Mouse (Mus musculus) kidney, adult 2 months (tissue): ENCODE data around the gene Eme1. TPM values are rescaled to one million over a fixed set of nuclear protein-coding genes. Genes with fewer than 3 reads are reported as not detected.
"Not testable (repeated sequence)": the region's sequence is repeated elsewhere in the genome, so short reads cannot be mapped to it uniquely, and the experiment has no call there.

ENCODE experiments used
- DNase-seq: peaks from one replicate; pipeline ENCODE4 v3.0.0; 2021
- H3K27ac ChIP-seq: fragments of 200-500 bp; 2 replicates; pipeline ENCODE4 v1.5.1; 2012; ENCODE audit warnings: low read depth, low read length, control low read depth, inconsistent platforms; ENCODE audit not compliant: insufficient read depth
- H3K27me3 ChIP-seq: fragments of 200-500 bp; replicated peaks from 2 replicates; pipeline ENCODE4 v1.6.1; 2012; ENCODE audit warnings: mild to moderate bottlenecking, moderate library complexity, low read length, inconsistent platforms; ENCODE audit not compliant: control insufficient read depth, insufficient read depth
- H3K36me3 ChIP-seq: fragments of 200-500 bp; 2 replicates; pipeline ENCODE4 v1.6.1; 2012; ENCODE audit warnings: mild to moderate bottlenecking, moderate library complexity, low read length, inconsistent platforms; ENCODE audit not compliant: control insufficient read depth, insufficient read depth
- H3K4me1 ChIP-seq: fragments of 200-500 bp; 2 replicates; pipeline ENCODE4 v1.6.1; 2011; ENCODE audit warnings: low read length; ENCODE audit not compliant: control insufficient read depth, insufficient read depth
- H3K4me3 ChIP-seq: fragments of 200-500 bp; 2 replicates; pipeline ENCODE4 v1.5.1; 2011; ENCODE audit warnings: mild to moderate bottlenecking, low read depth, low read length, control low read depth; ENCODE audit not compliant: insufficient read depth
- CTCF ChIP-seq: fragments of 200-500 bp; conservative IDR thresholded peaks from 2 replicates; pipeline ENCODE4 v1.5.1; 2011; ENCODE audit warnings: low read depth, mild to moderate bottlenecking, control low read depth, low read length, moderate library complexity, mixed read lengths; ENCODE audit not compliant: insufficient read depth, insufficient read length
- POLR2A ChIP-seq: fragments of 200-500 bp; IDR thresholded peaks from one replicate; pipeline ENCODE4 v1.6.1; 2011; ENCODE audit warnings: low read depth, low read length, control low read depth
- WGBS: fragments of 180-500 bp; shearing (Covaris S2); methylation state at CpG from one replicate; pipeline ENCODE4 v1.1.7; 2018; 5-methylcytosine and 5-hydroxymethylcytosine counted together
- polyA plus RNA-seq: library from polyadenylated mRNA; depleted of rRNA; stranded (reverse); fragments of >200 nt; gene quantifications from 2 replicates; pipeline ENCODE4 v1.2.3, GENCODE M21; 2012

Eme1 gene
- polyA plus RNA-seq, 1 experiment: 0.13 TPM

- WGBS: under 1% methylated on average over 78 of the region's 82 CpGs
- peak; percentile 94 for DNase-seq
- TF ChIP-seq CTCF (no peak), POLR2A (peak; percentile 25)
- Histone ChIP-seq H3K27me3 (no peaks in the 10 kb centered on the region), H3K4me1 (peaks cover 5% of the 10 kb centered on the region), H3K27ac (no peak within 1 kb of the TSS), H3K36me3 (no peaks in the 10 kb centered on the region), H3K4me3 (peak within 1 kb of the TSS; percentile 92)
Observed at GRCm38 (mm10) chr11:94676754-94677606, 23.2 kb upstream of the Eme1 start, which contains the start of gene Xylt2. Gene Xylt2, minus strand, starts transcription at chr11:94677515.

- TF ChIP-seq POLR2A (no peak), CTCF (no peak)
- no peaks in the 10 kb centered on the region for H3K36me3 ChIP-seq
- no peaks in the 10 kb centered on the region for H3K27me3 ChIP-seq
- no peak for DNase-seq
- no peak overlapping the region for H3K27ac ChIP-seq
- H3K4me1 ChIP-seq: peaks cover 5% of the 10 kb centered on the region
- peak overlapping the region; percentile 92 for H3K4me3 ChIP-seq
- 51% methylated on average over 4 of the region's 4 CpGs for WGBS
Observed at GRCm38 (mm10) chr11:94676308-94676707, 22.5 kb upstream of the Eme1 start.

- WGBS: 78% methylated on average over 5 of the region's 5 CpGs
- Histone ChIP-seq H3K4me3 (no peak overlapping the region), H3K27ac (no peak overlapping the region), H3K4me1 (peaks cover 5% of the 10 kb centered on the region), H3K27me3 (no peaks in the 10 kb centered on the region), H3K36me3 (no peaks in the 10 kb centered on the region)
- DNase-seq: no peak
- no peak for TF ChIP-seq POLR2A
- no peak for TF ChIP-seq CTCF
Observed at GRCm38 (mm10) chr11:94675446-94675845, 21.7 kb upstream of the Eme1 start.

GRCm38 (mm10) chr11:94674984-94675383, 21.2 kb upstream of the Eme1 start:
- H3K27ac ChIP-seq: no peak overlapping the region
- TF ChIP-seq CTCF (no peak), POLR2A (no peak)
- no peak for DNase-seq
- peaks cover 5% of the 10 kb centered on the region for H3K4me1 ChIP-seq
- H3K36me3 ChIP-seq: no peaks in the 10 kb centered on the region
- no peaks in the 10 kb centered on the region for H3K27me3 ChIP-seq
- no peak overlapping the region for H3K4me3 ChIP-seq
- 75% methylated on average over 5 of the region's 5 CpGs for WGBS

- 59% methylated on average over 6 of the region's 6 CpGs for WGBS
- Histone ChIP-seq H3K4me3 (no peak overlapping the region), H3K27me3 (no peaks in the 10 kb centered on the region), H3K27ac (no peak overlapping the region), H3K4me1 (no peaks in the 10 kb centered on the region; the same call in none of the 2 replicates), H3K36me3 (no peaks in the 10 kb centered on the region)
- DNase-seq: peak; percentile 86
- TF ChIP-seq POLR2A (no peak), CTCF (peak; percentile 7; the same call in 1 of the 2 replicates)
Observed at GRCm38 (mm10) chr11:94665281-94665680, 11.5 kb upstream of the Eme1 start.

- no peaks in the 10 kb centered on the region for H3K27me3 ChIP-seq
- no peaks in the 10 kb centered on the region; the same call in none of the 2 replicates for H3K4me1 ChIP-seq
- no peak for TF ChIP-seq POLR2A
- TF ChIP-seq CTCF: no peak
- DNase-seq: peak; percentile 31
- no peak overlapping the region for H3K4me3 ChIP-seq
- H3K27ac ChIP-seq: no peak overlapping the region
- 75% methylated on average over 1 of the region's 1 CpGs for WGBS
- no peaks in the 10 kb centered on the region for H3K36me3 ChIP-seq
Observed at GRCm38 (mm10) chr11:94661344-94661743, 7.6 kb upstream of the Eme1 start.

- TF ChIP-seq CTCF (no peak), POLR2A (no peak)
- no peak overlapping the region for H3K27ac ChIP-seq
- no peak overlapping the region for H3K4me3 ChIP-seq
- 47% methylated on average over 8 of the region's 8 CpGs for WGBS
- no peaks in the 10 kb centered on the region for H3K4me1 ChIP-seq
- no peak for DNase-seq
- H3K27me3 ChIP-seq: no peaks in the 10 kb centered on the region
- no peaks in the 10 kb centered on the region for H3K36me3 ChIP-seq
Observed at GRCm38 (mm10) chr11:94652973-94653372, 791 bp downstream of the Eme1 start.

GRCm38 (mm10) chr11:94651241-94651640, 2.5 kb downstream of the Eme1 start:
- H3K27ac ChIP-seq, DNase-seq, H3K36me3 ChIP-seq, H3K4me3 ChIP-seq, H3K27me3 ChIP-seq, H3K4me1 ChIP-seq: not testable (repeated sequence)
- 98% methylated on average over 7 of the region's 7 CpGs for WGBS
